Mouse (Mus musculus): ENCODE measurements around the gene Cyp2j5. TPM values are rescaled to one million over a fixed set of nuclear protein-coding genes. Genes with fewer than 3 reads are reported as not detected.
"Not testable (repeated sequence)": the region's sequence is repeated elsewhere in the genome, so short reads cannot be mapped to it uniquely, and the experiment has no call there.

Cyp2j5 gene
- under 1 TPM in 1 of 2 experiments, not detected in 1; 0.14 TPM for total RNA-seq (2021)
- long read RNA-seq, experiment 1: 0 reads
- long read RNA-seq, experiment 2: 0 reads

- DNase-seq: no peak
These were observed at the start of gene Cyp2j5 for GRCm38 (mm10) chr4:96663991-96664390. TSS of gene Cyp2j5 (minus strand) at chr4:96664154.

GRCm38 (mm10) chr4:96705281-96705951, 41.5 kb upstream of the Cyp2j5 start:
- peak; percentile 50 for DNase-seq

- no peak for DNase-seq
These were observed 34.2 kb upstream of the Cyp2j5 start for GRCm38 (mm10) chr4:96698218-96698561.

- no peak for DNase-seq
These were observed 33.7 kb upstream of the Cyp2j5 start for GRCm38 (mm10) chr4:96697511-96698217.

- DNase-seq: peak; percentile 61
These were observed 32.8 kb upstream of the Cyp2j5 start for GRCm38 (mm10) chr4:96696614-96697360.

GRCm38 (mm10) chr4:96687358-96687803, 23.4 kb upstream of the Cyp2j5 start:
- DNase-seq: no peak

GRCm38 (mm10) chr4:96683474-96683873, 19.5 kb upstream of the Cyp2j5 start:
- DNase-seq: no peak

GRCm38 (mm10) chr4:96680966-96681365, 17.0 kb upstream of the Cyp2j5 start:
- no peak for DNase-seq

- peak; percentile 22 for DNase-seq
These were observed 16.3 kb upstream of the Cyp2j5 start for GRCm38 (mm10) chr4:96680233-96680632.

- DNase-seq: no peak
These were observed 907 bp upstream of the Cyp2j5 start for GRCm38 (mm10) chr4:96664668-96665454.

- DNase-seq: no peak
These were observed 28.5 kb downstream of the Cyp2j5 start for GRCm38 (mm10) chr4:96635455-96635854.

- DNase-seq: no peak
These were observed 41.5 kb downstream of the Cyp2j5 start for GRCm38 (mm10) chr4:96622474-96622873.

- peak; percentile 66 for DNase-seq
These were observed 72.2 kb downstream of the Cyp2j5 start for GRCm38 (mm10) chr4:96591791-96592150.

- peak; percentile 46 for DNase-seq
These were observed 72.8 kb downstream of the Cyp2j5 start, which contains the start of gene Cyp2j9 for GRCm38 (mm10) chr4:96590911-96591790. TSS of gene Cyp2j9 (minus strand) at chr4:96591578.

- DNase-seq: no peak
These were observed 82.4 kb downstream of the Cyp2j5 start for GRCm38 (mm10) chr4:96581425-96582088.

GRCm38 (mm10) chr4:96580351-96580750, 83.6 kb downstream of the Cyp2j5 start:
- not testable (repeated sequence) for DNase-seq

Measured in gastrocnemius, postnatal 10 days (tissue).